Mouse (Mus musculus): ENCODE data around the gene Gabrr2.
"Not testable (repeated sequence)": the region's sequence is repeated elsewhere in the genome, so short reads cannot be mapped to it uniquely, and the experiment has no call there.

Gabrr2 gene

DNA sequence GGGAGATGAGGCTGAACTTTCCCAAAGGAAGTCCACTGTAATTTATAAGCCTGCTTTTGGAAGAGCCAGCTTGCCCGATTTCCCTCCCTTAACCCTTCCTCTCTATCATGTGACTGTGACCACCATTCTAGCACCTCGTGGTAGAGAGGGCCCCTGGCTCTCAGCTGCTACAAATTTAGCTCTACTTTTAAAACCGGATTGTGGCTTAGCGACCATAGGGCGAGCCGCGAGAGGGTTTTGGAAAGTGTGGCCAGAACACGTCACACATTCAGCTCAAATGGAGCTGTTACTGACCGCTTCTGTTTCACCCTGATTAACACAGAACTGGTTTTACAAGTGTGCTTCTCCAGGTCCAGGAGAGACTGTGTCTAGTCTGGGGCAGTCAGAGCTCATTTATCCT is 48.6 kb downstream of the Gabrr2 start:
- no peaks in the 10 kb centered on the region for H3K27me3 ChIP-seq (ENCODE audit: insufficient read depth, low read length)
- H3K9me3 ChIP-seq (ENCODE audit: low read length): peaks cover 22% of the 10 kb centered on the region
- H3K36me3 ChIP-seq (ENCODE audit: insufficient read depth, low read length): no peaks in the 10 kb centered on the region
- H3K4me3 ChIP-seq (replicated peaks; ENCODE audit: low read length): no peak overlapping the region
- peaks cover 9% of the 10 kb centered on the region; the same call in 1 of the 2 replicates for H3K4me1 ChIP-seq (replicated peaks; ENCODE audit: low read depth, low read length)
- TF ChIP-seq NANOG (IDR thresholded peaks at IDR 0.05; ENCODE audit: borderline replicate concordance, low read length) (no peak), POU5F1 (IDR thresholded peaks at IDR 0.05; ENCODE audit: borderline replicate concordance, low read length) (no peak), CTCF (conservative IDR thresholded peaks at IDR 0.05; ENCODE audit: low read length) (no peak)

GRCm38 (mm10) chr4:33112866-33113265 is 50.1 kb downstream of the Gabrr2 start:
- not testable (repeated sequence) for H3K36me3 ChIP-seq (ENCODE audit: insufficient read depth, low read length); H3K27me3 ChIP-seq (ENCODE audit: insufficient read depth, low read length)
- Histone ChIP-seq H3K9me3 (ENCODE audit: low read length) (peaks cover 11% of the 10 kb centered on the region; the same call in 1 of the 2 replicates), H3K4me1 (replicated peaks; ENCODE audit: low read depth, low read length) (peaks cover 17% of the 10 kb centered on the region), H3K4me3 (replicated peaks; ENCODE audit: low read length) (peak overlapping the region; percentile 43)

DNA sequence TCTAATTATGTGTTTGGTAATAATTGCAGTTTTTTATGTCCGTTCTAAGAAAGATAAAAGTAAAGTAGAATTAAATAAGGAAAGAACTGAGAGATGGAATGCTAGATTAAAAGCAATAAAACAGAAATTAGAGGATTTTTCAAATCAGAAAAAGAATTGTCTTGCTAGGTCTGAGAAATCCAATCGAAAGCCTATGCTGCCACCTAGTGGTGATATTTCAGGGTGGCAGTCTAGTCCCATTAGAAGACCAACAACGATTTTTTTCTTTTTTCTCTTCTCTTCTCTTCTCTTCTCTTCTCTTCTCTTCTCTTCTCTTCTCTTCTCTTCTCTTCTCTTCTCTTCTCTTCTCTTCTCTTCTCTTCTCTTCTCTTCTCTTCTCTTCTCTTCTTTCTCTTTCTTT is 56.3 kb downstream of the Gabrr2 start:
- H3K4me1 ChIP-seq (replicated peaks; ENCODE audit: low read depth, low read length): peaks cover 16% of the 10 kb centered on the region
- H3K9me3 ChIP-seq (ENCODE audit: low read length): peaks cover 16% of the 10 kb centered on the region
- H3K4me3 ChIP-seq (replicated peaks; ENCODE audit: low read length); H3K36me3 ChIP-seq (ENCODE audit: insufficient read depth, low read length); H3K27me3 ChIP-seq (ENCODE audit: insufficient read depth, low read length): not testable (repeated sequence)
- TF ChIP-seq CTCF (conservative IDR thresholded peaks at IDR 0.05; ENCODE audit: low read length): peak; percentile 59

DNA sequence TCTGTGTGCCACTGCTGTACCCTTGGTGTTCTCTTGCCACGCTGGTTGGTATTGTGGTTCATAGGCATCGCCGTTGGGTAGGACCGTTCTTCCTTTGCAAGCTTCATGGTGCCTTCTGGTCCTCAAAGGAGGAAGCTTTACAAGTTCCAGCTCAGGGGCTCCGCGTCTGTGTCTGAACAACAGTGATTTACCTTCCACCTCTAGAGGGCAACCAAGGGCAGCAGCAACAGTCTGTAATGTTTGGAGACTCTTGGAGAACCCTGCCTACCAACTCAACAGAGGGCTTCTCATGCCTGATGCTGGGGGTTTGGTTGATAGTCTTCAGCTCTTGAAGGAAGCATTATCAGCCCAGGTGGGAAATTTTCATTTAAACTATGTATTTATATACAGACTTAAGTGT is 61.7 kb downstream of the Gabrr2 start:
- TF ChIP-seq NANOG (IDR thresholded peaks at IDR 0.05; ENCODE audit: borderline replicate concordance, low read length) (no peak), CTCF (conservative IDR thresholded peaks at IDR 0.05; ENCODE audit: low read length) (peak; percentile 46)
- no peaks in the 10 kb centered on the region for H3K36me3 ChIP-seq (ENCODE audit: insufficient read depth, low read length)

GRCm38 (mm10) chr4:33125409-33126084 is 62.7 kb downstream of the Gabrr2 start:
- Histone ChIP-seq H3K9me3 (ENCODE audit: low read length) (peaks cover 19% of the 10 kb centered on the region), H3K4me3 (replicated peaks; ENCODE audit: low read length) (no peak overlapping the region), H3K4me1 (replicated peaks; ENCODE audit: low read depth, low read length) (no peaks in the 10 kb centered on the region), H3K36me3 (ENCODE audit: insufficient read depth, low read length) (no peaks in the 10 kb centered on the region), H3K27me3 (ENCODE audit: insufficient read depth, low read length) (no peaks in the 10 kb centered on the region)
- TF ChIP-seq NANOG (IDR thresholded peaks at IDR 0.05; ENCODE audit: borderline replicate concordance, low read length) (no peak), POU5F1 (IDR thresholded peaks at IDR 0.05; ENCODE audit: borderline replicate concordance, low read length) (no peak), CTCF (conservative IDR thresholded peaks at IDR 0.05; ENCODE audit: low read length) (no peak)

More for the DNA sequence above, 61.7 kb downstream of the Gabrr2 start:
- Histone ChIP-seq H3K4me3 (replicated peaks; ENCODE audit: low read length) (no peak overlapping the region), H3K27me3 (ENCODE audit: insufficient read depth, low read length) (no peaks in the 10 kb centered on the region), H3K9me3 (ENCODE audit: low read length) (peaks cover 19% of the 10 kb centered on the region), H3K4me1 (replicated peaks; ENCODE audit: low read depth, low read length) (no peaks in the 10 kb centered on the region)

DNA sequence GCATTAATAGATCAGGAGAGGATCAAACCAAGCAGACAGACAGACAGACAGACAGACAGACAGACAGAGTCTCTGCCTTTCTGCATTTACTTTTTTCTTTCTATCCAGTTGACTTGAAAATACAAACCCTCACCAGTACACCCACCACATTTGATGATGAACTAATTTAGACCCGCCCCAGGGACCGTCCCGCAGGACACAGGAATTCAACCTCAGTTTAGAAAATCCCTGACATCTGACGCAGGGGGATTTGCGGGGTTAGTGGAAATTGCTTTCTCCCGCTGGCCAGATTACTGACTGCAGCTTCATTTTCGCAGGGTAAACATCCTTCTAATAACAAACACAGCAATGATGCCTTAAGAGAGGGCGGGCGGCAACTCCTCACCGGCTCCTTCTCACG is 69.4 kb downstream of the Gabrr2 start, which contains the start of gene Gabrr1:
Gene Gabrr1, plus strand, starts transcription at position 301 of the 400 bp plus-strand sequence.
- no peaks in the 10 kb centered on the region for H3K4me1 ChIP-seq (replicated peaks; ENCODE audit: low read depth, low read length)
- H3K36me3 ChIP-seq (ENCODE audit: insufficient read depth, low read length): no peaks in the 10 kb centered on the region
- no peaks in the 10 kb centered on the region for H3K27me3 ChIP-seq (ENCODE audit: insufficient read depth, low read length)
- TF ChIP-seq NANOG (IDR thresholded peaks at IDR 0.05; ENCODE audit: borderline replicate concordance, low read length) (no peak), POU5F1 (IDR thresholded peaks at IDR 0.05; ENCODE audit: borderline replicate concordance, low read length) (no peak)
- H3K9me3 ChIP-seq (ENCODE audit: low read length): no peaks in the 10 kb centered on the region
- no peak within 1 kb of the TSS for H3K4me3 ChIP-seq (replicated peaks; ENCODE audit: low read length)

Data from E14TG2a.4 (cell line).